Mouse (Mus musculus): Measurements from ENCODE around the gene Rapgefl1. TPM values are rescaled to one million over a fixed set of nuclear protein-coding genes. Genes with fewer than 3 reads are reported as not detected.

Gene Rapgefl1
- polyA plus RNA-seq, 2 experiments = 8.9 to 31.4 TPM

- no peak for DNase-seq (ENCODE audit: low spot score)
- Histone ChIP-seq H3K27me3 (ENCODE audit: control insufficient read depth, insufficient read depth, low read length) (no peaks in the 10 kb centered on the region), H3K27ac (replicated peaks; ENCODE audit: low read depth, low read length) (no peak overlapping the region), H3K9me3 (ENCODE audit: control insufficient read depth, low read length) (no peaks in the 10 kb centered on the region), H3K4me3 (replicated peaks; ENCODE audit: low read length) (no peak overlapping the region), H3K36me3 (ENCODE audit: control insufficient read depth, insufficient read depth, low read length) (0 out of 2 replicates have a peak, but pooled peaks cover 4% of the 10 kb centered on the region), H3K4me2 (replicated peaks; ENCODE audit: low read depth, low read length, severe bottlenecking) (no peak overlapping the region), H3K4me1 (ENCODE audit: control insufficient read depth, insufficient read depth, low read length) (peaks cover 15% of the 10 kb centered on the region), H3K9ac (ENCODE audit: low read depth, low read length, severe bottlenecking) (no peak overlapping the region)
- ATAC-seq (ENCODE audit: low FRiP score, low read depth) = no peak
- no peak for TF ChIP-seq POLR2A (IDR thresholded peaks at IDR 0.05; ENCODE audit: borderline replicate concordance, extremely low read depth, insufficient read depth, insufficient read length)
- 64% methylated on average over 13 of the region's 13 CpGs for WGBS
Observed at GRCm38 (mm10) chr11:98846016-98846415, 9.4 kb downstream of the Rapgefl1 start.

DNA sequence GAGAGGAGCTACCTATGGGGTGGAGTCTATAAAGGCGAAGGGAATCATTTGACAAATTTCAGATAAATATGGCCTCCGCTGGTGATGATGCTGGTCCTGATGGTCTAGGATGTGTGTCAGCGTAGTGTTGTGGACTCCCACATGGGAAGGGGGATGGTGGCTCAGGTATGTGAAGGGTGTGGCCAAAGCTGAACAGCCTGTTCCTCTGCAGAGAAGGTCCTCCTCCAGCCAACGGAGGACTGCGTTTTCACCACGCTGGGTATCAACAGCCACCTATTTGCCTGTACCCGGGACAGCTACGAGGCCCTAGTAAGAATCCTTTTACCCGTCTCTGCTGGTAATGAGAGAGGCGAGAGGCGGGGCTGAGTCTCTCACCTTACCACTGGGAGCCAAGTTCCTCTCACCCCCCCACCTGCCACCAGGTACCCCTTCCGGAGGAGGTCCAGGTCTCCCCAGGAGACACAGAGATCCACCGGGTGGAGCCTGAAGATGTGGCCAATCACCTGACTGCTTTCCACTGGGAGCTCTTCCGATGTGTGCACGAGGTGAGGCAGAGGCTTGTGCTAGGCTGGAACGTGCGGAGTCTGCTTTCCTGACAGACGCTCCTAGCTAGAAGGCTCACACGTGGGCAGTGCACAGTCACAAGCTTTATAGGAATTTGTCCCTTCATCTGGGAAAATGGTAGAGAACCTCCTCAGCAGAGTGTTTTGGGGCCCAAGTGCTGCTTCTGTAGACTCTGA lies 10.4 kb downstream of the Rapgefl1 start:
- Histone ChIP-seq H3K4me1 (ENCODE audit: control insufficient read depth, insufficient read depth, low read length) (peaks cover 15% of the 10 kb centered on the region), H3K27ac (replicated peaks; ENCODE audit: low read depth, low read length) (no peak overlapping the region), H3K9ac (ENCODE audit: low read depth, low read length, severe bottlenecking) (no peak overlapping the region), H3K36me3 (ENCODE audit: control insufficient read depth, insufficient read depth, low read length) (0 out of 2 replicates have a peak, but pooled peaks cover 6% of the 10 kb centered on the region), H3K4me3 (replicated peaks; ENCODE audit: low read length) (no peak overlapping the region), H3K4me2 (replicated peaks; ENCODE audit: low read depth, low read length, severe bottlenecking) (no peak overlapping the region), H3K27me3 (ENCODE audit: control insufficient read depth, insufficient read depth, low read length) (no peaks in the 10 kb centered on the region), H3K9me3 (ENCODE audit: control insufficient read depth, low read length) (no peaks in the 10 kb centered on the region)
- 57% methylated on average over 19 of the region's 19 CpGs for WGBS
- TF ChIP-seq POLR2A (IDR thresholded peaks at IDR 0.05; ENCODE audit: borderline replicate concordance, extremely low read depth, insufficient read depth, insufficient read length) = no peak
- no peak for ATAC-seq (ENCODE audit: low FRiP score, low read depth)
- no peak for DNase-seq (ENCODE audit: low spot score)

- Histone ChIP-seq H3K9ac (ENCODE audit: low read depth, low read length, severe bottlenecking) (no peak overlapping the region), H3K27me3 (ENCODE audit: control insufficient read depth, insufficient read depth, low read length) (no peaks in the 10 kb centered on the region), H3K9me3 (ENCODE audit: control insufficient read depth, low read length) (no peaks in the 10 kb centered on the region), H3K27ac (replicated peaks; ENCODE audit: low read depth, low read length) (no peak overlapping the region), H3K4me3 (replicated peaks; ENCODE audit: low read length) (no peak overlapping the region), H3K36me3 (ENCODE audit: control insufficient read depth, insufficient read depth, low read length) (0 out of 2 replicates have a peak, but pooled peaks cover 6% of the 10 kb centered on the region), H3K4me1 (ENCODE audit: control insufficient read depth, insufficient read depth, low read length) (peaks cover 22% of the 10 kb centered on the region), H3K4me2 (replicated peaks; ENCODE audit: low read depth, low read length, severe bottlenecking) (0 out of 2 replicates have a peak overlapping the region, but pooled peaks have one; percentile 1)
- ATAC-seq (ENCODE audit: low FRiP score, low read depth) (no peak), DNase-seq (ENCODE audit: low spot score) (no peak)
- TF ChIP-seq POLR2A (IDR thresholded peaks at IDR 0.05; ENCODE audit: borderline replicate concordance, extremely low read depth, insufficient read depth, insufficient read length) = no peak
- 16% methylated on average over 19 of the region's 19 CpGs for WGBS
Observed at GRCm38 (mm10) chr11:98849196-98849894, 12.8 kb downstream of the Rapgefl1 start.

DNA sequence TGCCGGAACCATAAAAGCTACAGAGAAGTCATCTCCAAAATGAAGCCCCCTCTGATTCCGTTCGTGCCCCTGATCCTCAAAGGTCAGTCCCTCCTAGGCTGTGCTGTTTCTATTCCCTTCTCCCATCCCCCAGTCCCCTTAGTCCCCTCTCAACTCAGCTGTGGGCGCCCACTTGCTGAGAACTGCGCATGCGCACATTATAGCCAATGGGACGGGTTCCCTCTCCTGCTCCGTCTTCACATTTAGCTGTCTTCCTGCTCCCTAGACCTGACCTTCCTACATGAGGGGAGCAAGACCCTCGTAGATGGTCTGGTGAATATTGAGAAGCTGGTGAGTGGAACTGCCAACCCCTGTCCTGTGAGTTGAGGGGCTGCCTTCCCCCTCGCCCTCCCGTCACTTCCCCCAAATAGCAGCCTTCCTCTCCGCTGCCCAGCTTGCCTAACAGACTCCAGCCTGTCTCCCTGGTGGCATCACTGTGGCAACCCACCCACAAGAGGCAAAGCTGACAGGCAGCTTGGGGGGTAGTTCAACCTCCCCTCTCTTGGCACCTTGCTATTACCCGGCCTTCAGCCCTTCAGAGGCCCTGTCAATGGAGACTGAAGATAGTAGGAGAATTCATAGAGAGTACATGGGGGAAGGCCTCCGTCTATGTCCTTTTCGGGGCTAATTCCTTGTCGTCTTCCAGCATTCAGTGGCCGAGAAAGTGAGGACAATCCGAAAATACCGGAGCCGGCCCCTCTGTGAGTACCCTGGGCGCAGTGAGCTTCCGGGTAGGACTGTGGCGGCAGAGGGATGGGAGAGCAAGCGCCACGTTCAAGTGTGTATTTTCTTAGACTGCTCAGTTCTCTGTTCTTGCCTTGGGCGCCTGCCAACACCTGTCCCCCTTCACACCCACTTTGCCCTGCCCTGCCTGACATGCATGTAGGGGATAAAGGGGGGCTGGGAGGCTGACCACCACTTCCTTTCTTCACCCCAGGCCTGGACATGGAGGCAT lies 13.8 kb downstream of the Rapgefl1 start:
- no peak overlapping the region for H3K9ac ChIP-seq (ENCODE audit: low read depth, low read length, severe bottlenecking)
- ATAC-seq (ENCODE audit: low FRiP score, low read depth) = no peak
- TF ChIP-seq POLR2A (IDR thresholded peaks at IDR 0.05; ENCODE audit: borderline replicate concordance, extremely low read depth, insufficient read depth, insufficient read length) = no peak
- H3K27me3 ChIP-seq (ENCODE audit: control insufficient read depth, insufficient read depth, low read length) = no peaks in the 10 kb centered on the region
- no peaks in the 10 kb centered on the region for H3K9me3 ChIP-seq (ENCODE audit: control insufficient read depth, low read length)
- no peak overlapping the region for H3K4me3 ChIP-seq (replicated peaks; ENCODE audit: low read length)
- no peak overlapping the region for H3K27ac ChIP-seq (replicated peaks; ENCODE audit: low read depth, low read length)
- H3K4me1 ChIP-seq (ENCODE audit: control insufficient read depth, insufficient read depth, low read length) = peaks cover 22% of the 10 kb centered on the region
- DNase-seq (ENCODE audit: low spot score) = no peak
- H3K4me2 ChIP-seq (replicated peaks; ENCODE audit: low read depth, low read length, severe bottlenecking) = no peak overlapping the region
- H3K36me3 ChIP-seq (ENCODE audit: control insufficient read depth, insufficient read depth, low read length) = 0 out of 2 replicates have a peak, but pooled peaks cover 6% of the 10 kb centered on the region
- 67% methylated on average over 26 of the region's 26 CpGs for WGBS

DNA sequence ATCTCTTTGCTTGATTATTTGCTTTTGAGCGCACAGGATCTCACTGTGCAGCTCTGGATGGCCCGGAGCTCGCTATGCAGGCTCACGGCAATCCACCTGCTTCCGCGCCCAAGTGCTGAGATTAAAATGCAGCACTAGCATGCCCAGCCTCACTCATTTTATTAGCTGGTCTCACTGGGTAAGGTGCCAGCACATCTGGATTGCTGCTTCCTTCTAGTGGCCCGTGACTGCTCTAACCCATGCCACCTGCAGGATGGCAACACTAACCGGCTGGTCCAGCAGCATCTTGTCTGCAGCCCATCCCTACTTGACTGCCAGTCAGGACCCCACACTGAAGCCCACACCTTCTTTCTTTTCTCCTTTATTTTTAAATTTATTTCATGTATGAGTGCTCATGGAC lies 17.5 kb downstream of the Rapgefl1 start:
- TF ChIP-seq POLR2A (IDR thresholded peaks at IDR 0.05; ENCODE audit: borderline replicate concordance, extremely low read depth, insufficient read depth, insufficient read length) = no peak
- no peak overlapping the region for H3K27ac ChIP-seq (replicated peaks; ENCODE audit: low read depth, low read length)
- peaks cover 23% of the 10 kb centered on the region for H3K4me1 ChIP-seq (ENCODE audit: control insufficient read depth, insufficient read depth, low read length)
- no peaks in the 10 kb centered on the region for H3K9me3 ChIP-seq (ENCODE audit: control insufficient read depth, low read length)
- H3K9ac ChIP-seq (ENCODE audit: low read depth, low read length, severe bottlenecking) = no peak overlapping the region
- 0 out of 2 replicates have a peak, but pooled peaks cover 2% of the 10 kb centered on the region for H3K36me3 ChIP-seq (ENCODE audit: control insufficient read depth, insufficient read depth, low read length)
- ATAC-seq (ENCODE audit: low FRiP score, low read depth) (no peak), DNase-seq (ENCODE audit: low spot score) (no peak)
- H3K4me3 ChIP-seq (replicated peaks; ENCODE audit: low read length) = no peak overlapping the region
- H3K27me3 ChIP-seq (ENCODE audit: control insufficient read depth, insufficient read depth, low read length) = no peaks in the 10 kb centered on the region
- 75% methylated on average over 8 of the region's 8 CpGs for WGBS
- no peak overlapping the region for H3K4me2 ChIP-seq (replicated peaks; ENCODE audit: low read depth, low read length, severe bottlenecking)
